Mouse (Mus musculus) layer of hippocampus, postnatal 36 days (tissue): ENCODE results near the gene Dapk2. TPM values are rescaled to one million over a fixed set of nuclear protein-coding genes. Genes with fewer than 3 reads are reported as not detected.
A peak's percentile ranks its signal among the peaks of the same experiment; 100 is the strongest.

Experiments used
- DNase-seq, 2 experiments: peaks; one replicate each; pipeline ENCODE4 v3.0.0; 2022
- total RNA-seq, 2 experiments: library from RNA; stranded (reverse); gene quantifications; 2 replicates each; pipeline ENCODE4 v1.2.3; 2021

Gene Dapk2
- total RNA-seq, 2 experiments from 2014 or later = 0.90 to 0.91 TPM

DNA sequence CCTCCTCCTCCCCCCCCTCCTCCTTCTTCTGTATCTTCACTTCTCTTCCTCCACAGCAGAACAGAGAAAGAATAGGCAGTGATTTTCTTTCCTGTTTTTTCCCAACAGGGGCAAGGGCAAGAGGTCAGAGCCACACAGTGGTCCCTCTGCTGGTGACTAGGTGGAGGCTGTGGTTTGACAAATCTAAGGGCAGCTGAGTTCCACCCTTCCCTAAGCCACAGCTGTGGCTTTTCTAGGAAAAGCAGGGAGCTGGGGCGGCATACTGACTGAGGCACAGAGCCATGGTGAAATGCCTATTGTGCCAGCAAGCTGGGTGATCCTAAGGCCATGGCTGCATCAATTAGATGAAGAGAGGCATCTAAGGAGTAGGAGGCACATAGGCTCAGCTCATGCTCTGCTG is 79.7 kb downstream of the Dapk2 start:
- no peak for DNase-seq

DNA sequence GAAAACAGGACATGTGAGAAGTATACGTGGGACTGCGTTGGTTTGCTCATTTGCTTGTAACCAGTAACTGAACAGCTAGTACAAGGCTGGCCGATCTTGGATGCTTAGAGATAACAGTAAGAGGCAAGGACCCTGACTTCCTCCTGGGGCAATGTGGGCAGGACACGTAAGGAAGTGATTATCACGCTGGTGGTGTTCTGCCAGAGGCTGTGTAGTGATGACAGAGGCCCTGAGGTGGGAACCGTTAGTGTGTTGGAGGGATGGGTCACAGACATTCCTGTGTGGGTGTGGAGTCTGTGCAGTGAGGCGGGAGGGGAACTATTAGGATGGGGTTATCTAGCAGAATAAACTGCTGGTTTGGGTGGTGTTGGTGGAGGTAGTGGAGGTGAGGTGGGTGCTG is 81.2 kb downstream of the Dapk2 start:
- DNase-seq = no peak

DNA sequence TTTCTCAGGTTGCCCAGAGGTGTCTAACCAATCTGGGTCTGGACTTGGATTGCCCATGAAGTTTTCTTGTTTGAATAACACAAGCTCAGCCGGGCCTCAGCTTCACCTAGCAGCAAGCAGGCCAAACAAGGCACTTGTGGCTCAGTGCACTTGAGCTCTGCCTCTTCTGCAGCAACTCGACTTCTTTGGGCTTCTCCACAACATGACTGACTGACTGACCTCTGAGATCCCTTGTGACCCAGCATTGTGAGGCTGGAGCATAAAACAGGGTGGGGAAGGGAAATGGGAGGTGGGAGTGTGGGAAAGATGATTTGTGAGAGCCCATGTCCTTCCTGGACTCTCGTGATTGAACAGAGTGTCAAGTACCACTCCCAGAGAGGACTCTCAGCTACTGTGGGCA is 81.7 kb downstream of the Dapk2 start:
- DNase-seq = no peak

DNA sequence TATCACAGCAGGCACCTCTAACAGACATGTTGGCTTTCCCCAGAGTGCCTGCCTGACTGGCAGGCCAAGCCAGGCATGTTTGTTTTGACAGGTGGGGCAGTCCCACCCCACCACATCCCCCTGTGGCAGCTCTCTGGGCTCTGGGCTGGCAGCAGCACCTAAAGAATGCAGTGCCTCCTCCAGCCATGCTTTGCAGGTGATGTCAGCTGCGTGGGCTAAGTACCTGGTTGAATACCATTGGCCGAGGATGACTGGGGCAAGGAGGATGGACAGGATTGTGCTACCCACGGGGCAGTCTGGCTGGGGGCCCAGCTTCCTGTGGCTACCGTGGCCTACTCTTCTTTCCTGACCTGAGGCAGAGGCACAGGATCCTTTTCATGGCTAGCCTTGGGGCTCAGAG is 82.5 kb downstream of the Dapk2 start:
- no peak for DNase-seq

DNA sequence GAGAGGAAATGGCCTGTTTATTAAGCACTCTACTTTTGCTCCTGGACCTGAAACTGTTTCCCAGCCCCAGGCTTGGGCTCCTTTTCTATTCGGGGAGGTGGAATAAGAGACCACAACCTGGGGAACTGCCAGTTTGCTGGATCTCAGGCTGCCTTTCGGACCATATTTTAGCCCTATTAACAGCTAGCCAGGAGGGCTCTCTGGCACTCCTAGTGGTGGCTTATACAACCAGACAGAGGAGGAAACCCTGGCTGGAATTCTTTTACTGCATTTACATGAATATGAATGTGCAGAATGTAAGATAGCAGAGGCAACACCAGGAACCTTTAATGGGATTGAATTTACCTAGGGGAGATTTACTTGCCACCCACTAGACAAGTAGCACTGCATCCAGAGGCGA is 83.0 kb downstream of the Dapk2 start:
- DNase-seq = no peak

DNA sequence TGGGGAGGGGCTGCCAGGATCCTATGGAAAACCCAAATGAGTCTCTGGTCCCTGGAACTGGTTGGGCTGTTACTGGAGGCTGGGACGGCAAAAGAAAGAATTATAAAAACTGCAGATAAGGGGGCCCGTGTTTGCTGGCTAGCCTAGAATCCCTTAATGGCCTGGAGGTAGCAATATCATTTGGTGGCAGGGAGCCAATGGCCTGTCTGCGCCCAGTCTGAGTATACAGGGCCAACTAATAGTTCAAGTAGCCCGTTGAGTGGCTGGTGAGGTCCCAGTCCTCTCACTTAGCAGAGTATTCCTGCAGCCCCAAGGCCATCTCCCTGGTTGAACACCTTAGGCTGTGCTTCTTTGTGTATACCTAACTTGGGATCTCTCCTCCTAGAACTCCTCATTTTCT is 83.7 kb downstream of the Dapk2 start:
- DNase-seq = no peak

DNA sequence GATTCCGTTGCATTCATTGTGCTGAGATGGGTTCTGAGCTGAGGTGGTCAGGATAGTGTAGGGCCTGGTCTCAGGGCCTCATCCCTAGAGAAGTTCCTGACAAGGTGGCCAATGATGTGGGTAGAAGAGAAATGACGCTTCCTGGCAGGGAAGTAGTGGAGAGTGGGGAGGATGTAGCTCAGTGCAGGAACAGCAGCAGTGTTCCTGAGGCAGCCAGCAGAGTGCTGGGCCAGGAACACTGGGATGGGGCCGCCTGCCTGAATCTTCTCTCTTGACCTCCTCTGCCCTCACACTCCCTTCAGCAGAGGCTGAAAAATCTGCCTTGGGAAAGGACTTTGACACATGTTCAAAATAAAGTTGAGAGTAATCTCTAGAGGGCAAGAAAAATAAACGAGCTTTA is 85.2 kb downstream of the Dapk2 start:
- DNase-seq = no peak

DNA sequence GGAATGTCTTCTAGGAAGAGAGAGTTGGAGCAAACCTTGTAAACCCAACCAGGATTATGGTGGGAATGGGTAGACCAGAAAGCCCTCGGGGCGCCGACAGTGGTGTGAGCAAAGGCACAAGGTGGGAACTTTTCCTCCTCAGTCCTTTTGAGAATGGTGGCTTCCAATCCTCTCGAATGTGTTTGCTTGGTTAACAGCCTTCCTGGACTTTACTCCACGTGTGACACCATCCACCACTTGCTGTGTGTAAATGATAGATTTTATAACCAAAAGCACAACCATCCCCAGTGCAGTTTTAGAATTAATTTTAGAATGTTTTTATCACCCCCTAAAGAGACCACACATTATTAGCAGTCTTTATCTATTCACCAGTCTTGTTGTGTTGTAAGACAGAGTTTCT is 86.1 kb downstream of the Dapk2 start:
- DNase-seq = no peak

DNA sequence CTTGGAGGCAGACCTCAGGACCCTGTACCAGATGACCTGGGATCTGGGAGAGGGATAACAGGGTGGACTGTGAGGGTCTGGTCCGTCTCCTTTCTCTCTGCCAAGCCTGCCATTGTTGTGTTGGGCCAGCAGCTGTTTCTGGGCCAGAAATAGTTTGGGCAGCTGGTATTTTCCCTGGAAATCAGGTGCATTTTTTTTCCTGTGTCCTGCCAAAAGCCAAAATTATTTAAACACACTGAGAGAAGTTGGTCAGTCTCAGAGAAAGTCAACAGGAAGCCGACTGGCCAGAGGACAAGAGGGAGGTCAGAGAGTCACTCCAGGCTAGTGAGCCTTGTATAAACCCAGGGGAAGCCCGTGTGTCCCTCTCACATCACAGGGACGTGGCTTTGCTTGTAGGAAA is 87.7 kb downstream of the Dapk2 start:
- no peak for DNase-seq

DNA sequence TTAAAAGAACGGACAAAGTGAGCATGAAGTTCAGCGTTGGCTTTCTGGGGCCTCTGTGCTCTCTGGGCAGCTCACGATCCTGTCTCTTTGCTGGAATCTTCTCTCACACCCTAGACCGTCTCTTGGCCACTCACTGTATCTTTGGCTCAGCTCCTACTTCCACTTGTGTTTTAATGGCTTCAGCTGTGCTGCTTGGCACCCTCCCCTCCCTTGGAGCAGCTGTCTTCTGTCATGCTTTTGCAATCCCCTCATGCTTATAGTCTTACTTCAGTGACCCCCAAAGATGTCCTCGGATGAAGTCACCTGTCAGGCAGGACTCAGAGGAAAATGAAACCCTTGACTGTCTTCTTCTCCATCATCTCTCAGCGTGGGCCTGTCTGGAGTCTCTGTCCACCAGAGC is 91.3 kb downstream of the Dapk2 start:
- DNase-seq = no peak

DNA sequence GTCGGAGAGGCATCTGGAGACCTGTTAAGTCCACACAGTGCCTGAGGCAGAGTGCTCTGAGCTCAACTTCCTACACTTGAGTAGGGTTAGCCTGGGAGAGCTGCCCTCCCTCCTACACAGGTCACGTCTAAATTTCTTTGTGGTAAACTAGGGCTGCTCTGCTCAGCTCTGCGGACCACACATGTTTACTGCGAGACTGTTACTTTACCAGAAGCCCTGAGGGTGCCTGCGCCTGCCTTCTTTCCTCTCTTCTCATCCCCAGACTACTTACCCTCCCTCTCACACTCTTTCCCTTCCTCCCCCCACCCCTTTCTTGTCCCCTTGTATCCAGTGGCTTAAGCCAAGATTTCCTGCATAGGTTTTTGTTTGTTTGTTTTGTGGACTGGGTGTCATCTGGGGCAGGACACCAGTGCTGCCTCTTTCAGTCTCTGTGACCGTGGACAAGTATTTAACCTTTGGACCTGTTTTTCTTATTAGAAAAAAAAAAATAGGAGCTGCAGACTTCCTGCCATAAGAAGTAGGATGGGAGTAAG is 93.2 kb downstream of the Dapk2 start:
- DNase-seq = no peak

DNA sequence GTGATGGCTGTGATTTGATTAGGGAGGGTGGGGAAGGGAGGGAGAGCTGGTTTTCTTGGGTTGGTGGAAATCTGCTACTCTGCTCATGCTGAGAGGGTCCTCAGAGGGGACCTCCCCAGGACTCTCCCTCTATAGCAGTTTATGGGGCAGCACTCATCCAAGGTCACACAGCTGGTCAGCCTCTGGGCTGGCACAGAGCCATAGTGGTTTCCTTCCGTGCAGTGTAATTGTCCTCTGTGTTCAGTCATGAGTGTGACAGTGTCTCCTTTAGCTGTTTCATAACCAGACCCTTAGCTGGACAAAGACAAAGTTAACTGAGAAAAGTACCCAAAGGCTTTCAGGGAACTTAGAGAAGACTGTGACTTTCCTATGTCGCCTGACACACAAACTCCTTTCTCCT is 103.7 kb downstream of the Dapk2 start:
- DNase-seq = no peak

DNA sequence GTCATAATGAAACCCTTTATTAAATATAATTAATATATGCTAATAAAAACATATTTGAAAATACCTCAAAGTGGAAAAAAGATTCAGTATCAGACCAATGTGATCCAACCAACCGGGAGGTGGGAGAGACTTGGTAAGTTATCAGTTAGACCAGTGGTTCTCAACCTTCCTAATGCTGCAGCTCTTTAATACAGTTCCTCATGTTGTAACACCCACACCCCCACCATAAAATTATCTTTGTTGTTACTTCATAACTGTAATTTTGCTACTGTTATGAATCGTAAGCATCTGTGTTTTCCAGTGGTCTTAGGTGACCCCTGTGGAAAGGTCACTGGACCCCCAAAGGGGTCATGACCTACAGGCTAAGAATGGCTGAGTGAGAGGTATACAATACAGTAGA is 105.7 kb downstream of the Dapk2 start:
- no peak for DNase-seq

DNA sequence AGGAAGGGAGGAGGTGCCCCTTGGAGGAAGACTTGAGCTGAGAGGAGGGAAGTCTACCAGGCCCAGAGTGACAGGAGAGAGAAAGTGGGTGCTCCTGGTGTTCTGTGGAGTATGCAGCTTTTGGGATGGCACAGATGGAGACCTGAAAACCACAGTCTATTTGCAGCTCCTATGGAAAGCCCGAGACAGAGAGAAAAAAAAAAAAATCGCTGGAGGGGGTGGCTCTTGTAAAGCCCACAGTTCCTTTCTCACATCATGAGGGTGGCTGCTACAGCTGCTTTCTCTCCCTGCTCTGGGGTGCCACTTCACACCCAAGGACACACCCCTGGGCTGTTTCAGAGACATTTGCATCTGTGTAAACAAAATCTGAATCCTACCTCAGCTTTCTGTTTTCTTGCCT is 107.6 kb downstream of the Dapk2 start:
- DNase-seq = no peak

DNA sequence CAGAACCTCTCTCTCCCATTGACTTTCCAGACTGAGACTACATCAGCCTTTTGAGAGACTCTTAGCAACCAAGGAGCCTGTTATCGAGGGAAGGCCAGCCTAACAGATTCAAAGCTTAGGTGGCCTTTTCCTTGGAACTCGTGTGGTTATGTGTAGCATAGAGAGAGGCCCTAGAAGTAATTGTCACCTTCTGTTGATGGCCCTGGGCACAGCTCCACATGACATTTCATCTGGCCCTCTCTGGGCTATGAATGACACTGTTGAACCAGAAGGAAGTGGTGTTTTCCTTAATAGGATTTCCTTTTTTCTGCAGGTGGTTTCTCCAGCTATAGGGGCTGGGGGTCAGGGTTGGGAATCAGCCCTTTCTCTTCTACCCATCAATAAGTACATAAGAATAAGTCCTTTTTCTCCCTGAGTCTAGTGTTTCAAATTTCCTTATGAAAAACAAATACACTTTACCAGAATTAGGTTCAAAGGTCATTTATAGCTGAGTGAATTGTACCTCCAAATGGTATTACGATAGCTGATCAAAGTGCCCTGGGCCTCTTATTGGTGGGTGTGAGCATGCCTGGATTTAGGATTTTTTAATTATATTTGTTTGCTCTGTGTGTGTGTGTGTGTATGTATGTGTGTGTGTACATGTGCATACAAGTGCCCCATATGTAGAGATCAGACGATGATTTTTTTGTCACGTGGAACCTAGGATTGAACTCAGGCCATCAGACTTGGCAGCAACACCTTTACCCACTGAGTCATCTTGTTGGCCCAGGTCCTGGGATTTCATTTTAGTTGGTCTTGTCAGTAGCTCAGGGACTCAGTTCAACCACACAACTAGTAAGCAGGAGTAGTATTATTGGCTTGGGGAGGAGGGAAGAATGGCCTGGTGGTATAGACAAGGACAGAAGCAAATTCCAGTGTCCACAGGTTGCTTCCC is 108.5 kb downstream of the Dapk2 start:
- no peak for DNase-seq

DNA sequence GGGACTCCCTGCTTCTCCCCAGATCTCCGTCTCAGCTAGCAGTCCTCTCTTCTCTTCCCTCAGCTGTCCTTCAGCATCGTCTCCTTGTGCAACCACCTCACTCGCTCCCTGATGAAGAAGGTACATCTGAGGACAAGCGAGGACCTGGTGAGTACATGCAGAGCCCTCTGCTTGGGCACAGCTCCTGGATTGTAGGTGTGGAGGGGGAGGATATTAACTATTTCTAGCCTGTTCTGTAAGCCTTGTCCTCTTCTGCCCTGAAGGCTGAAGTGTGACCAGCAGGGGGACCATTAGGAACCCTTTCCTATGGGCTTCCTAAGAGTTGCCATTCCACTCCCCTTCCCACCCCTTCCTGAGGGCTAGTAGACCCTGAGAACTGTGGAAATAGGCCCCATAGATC is 110.8 kb downstream of the Dapk2 start:
- no peak for DNase-seq

DNA sequence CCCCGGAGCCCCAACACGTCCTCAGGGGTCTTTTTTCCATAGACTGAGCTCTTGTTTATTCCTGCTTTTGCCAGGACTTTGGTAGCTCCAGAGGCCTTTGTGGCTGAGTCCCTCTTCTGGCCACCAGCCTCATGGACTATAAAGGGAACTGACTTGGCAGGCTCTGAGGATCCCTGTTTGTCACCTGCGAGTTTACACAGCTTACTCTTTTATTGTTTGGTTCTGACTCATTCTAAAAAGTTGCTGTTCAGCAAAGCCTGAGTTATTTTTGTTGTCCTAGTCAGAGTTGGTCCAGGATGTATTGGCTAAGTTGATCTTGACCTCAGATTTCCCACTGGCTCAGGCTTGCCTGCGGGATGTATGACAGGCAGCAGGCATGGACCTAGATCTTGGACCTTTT is 112.0 kb downstream of the Dapk2 start:
- DNase-seq = no peak

DNA sequence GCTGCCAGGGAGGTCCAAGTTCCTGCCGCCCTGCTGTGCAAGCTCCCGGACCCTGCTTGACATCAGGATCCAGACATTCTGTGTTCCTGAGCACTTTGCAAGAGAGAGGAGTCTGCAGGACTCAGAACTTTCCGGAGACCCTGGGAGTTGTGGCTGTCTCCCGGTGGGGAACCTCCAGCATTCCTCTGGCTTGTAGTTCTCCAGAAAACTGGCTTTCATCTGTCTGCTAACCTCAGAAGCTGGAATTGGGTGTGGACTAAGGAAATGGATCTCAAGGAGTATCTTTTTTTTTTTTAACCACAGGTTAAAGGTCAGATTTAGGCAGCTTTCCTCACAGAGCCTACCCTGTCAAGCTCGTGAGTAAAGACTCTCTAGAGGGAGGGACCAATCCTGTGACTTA is 113.7 kb downstream of the Dapk2 start:
- DNase-seq = no peak

DNA sequence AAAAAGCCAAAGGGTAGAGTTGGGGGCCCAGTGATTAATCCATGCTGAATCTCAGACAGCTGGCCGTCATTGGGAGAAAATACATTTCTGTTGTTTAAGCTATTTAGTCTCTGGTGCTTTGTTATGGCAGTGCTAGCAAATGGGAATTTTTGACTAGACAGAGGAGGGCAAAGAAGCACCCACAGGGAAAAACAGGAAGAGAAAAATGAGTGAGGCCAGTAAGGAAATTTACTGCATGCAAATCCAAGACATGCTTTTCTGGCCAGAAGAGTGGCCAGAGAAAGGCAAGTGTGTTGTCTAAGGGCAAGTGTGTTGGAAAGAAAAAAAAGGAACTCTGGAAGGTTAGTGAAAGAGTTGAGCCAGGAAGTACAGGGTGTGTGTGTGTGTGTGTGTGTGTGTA is 115.6 kb downstream of the Dapk2 start:
- no peak for DNase-seq

DNA sequence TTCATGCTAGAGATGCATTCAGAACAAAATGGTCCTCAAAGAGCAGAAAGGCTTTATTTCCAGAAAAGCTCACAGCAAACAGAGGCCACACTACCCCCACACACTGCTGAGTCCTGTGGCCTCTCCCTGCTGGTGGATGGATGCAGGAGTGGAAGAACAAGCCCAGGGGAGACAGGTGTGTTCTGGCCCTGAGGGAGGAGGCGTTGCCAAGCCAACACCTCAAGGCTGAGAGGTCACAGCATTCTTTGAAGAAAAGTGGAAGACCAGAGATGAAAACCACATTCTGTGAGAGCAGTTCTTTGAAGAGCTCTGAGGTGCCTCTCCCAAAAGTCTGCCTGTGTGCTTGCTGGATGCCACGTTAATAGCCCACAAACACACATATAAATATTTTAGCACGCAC is 116.6 kb downstream of the Dapk2 start:
- DNase-seq = no peak

DNA sequence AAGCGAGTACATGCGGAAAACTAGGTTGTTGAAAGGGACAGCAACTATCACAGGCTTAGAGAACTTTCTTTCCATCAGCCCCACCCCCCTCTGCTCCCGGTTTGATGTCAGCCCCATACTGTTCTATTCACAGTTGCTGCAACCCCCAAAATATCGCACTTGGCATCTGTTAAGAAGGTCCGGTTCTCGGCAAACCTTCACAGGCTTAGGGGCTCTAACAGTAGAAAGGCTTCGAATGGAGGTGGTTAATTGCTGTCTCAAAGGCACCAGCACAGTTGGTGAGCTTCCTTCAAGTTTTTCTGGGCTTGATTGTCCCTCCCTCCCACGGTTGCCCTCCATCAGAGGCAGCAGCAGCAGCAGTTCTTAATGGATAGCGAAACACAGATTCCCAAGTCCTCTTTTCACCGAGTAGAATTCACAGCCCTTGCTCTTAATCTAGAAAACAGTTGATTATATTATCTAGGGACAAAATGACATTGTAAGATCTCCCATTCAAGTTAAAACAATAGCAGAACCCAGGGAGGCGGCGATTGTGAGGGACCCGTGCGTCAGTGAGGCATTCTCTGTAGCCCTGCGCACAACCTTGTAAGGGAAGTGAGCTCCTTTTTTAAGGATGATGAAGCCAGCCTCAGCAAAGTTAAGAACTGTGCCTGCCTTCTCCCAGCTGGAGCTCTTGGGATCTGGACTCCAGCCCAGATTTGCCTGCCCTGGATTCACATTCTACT is 117.4 kb downstream of the Dapk2 start:
- peak; percentile 48 to 56 for DNase-seq

DNA sequence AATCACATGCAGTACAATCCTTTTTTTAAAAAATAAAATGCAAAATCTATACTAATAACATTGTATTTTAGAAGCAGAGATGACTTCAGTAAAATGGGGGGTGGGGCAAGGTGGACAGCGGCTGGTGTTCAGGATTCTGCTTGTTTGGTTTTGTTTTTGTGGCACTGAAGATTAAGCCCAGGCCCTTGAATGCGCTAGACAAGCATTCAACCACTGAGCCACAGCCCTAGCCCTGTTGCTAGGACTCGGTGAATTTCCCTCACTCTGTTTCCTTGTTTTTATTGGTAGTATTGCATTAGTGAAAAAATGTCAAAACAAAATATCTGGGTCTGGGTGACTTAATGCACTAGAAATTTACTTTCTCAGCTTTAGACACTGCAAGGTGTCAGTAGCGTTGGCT is 118.0 kb downstream of the Dapk2 start:
- no peak for DNase-seq

DNA sequence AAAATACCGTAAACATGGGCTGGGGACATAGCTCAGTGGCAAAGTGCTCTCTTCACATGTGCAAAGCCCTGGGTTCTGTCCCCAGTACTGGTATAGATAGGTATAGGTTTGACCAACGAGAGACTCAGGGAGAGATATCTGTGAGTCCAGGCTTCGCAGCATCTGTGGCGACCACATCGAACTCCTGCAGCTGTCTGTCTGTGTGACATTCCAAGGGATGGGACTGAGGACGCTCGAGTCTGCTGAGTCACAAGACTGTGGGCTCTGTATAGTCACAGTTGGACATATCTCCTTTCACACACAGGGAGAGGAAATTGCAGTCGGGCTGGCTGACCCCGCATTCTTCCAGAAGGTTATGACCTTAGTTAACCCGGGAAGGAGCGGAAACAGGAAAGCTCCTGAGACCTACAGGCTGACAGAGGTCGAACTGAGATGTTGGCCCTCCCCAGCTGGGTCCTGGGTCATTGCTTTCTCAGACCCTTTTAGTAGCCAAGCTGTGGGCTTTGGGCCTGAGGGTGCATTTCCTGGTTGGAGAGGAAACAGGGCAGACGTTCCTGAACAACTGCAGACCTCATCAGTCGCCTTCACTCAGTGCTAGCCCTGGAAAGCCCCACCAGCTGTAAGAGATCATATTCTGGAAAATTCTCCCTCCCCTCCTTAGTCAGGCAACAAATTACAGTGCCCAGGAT is 118.8 kb downstream of the Dapk2 start:
- no peak for DNase-seq
